Mouse (Mus musculus) stomach, postnatal 0 days (tissue): ENCODE results near the gene Zfp831.

ENCODE experiments used
- CTCF ChIP-seq: IDR thresholded peaks from 2 replicates; pipeline ENCODE4 v1.5.1; 2016; ENCODE audit warnings: antibody characterized with exemption, low read depth, mild to moderate bottlenecking, moderate library complexity
- EP300 ChIP-seq: optimal IDR thresholded peaks from 2 replicates; pipeline ENCODE3; 2016; ENCODE audit warnings: antibody characterized with exemption

DNA sequence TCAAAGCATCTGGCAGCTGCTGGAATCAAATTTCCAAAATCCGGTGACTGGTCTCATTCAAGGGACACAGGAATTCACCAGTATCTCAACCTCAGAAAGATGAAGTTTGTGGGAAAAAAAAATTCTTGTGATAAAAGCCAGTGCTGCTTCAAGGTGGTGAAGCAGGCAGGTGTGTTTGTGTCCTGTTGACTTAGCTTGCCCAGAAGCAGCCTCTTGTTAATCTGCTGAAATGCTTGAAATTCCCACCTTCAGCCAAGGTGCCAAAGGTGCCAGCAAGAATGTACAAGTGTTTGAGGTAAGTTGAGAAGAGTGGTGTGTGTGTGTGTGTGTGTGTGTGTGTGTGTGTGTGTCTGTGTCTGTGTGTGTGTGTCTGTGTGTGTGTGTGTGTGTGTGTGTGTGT lies 110.9 kb downstream of the Zfp831 start:
- TF ChIP-seq CTCF (no peak), EP300 (no peak)
